Mouse (Mus musculus) liver, adult 10 weeks (tissue): ENCODE data around the gene Nfatc2. TPM values are rescaled to one million over a fixed set of nuclear protein-coding genes. Genes with fewer than 3 reads are reported as not detected.

Experiments
- polyA plus RNA-seq: library from polyadenylated mRNA; stranded (reverse); fragments of 350-450 nt; fragmentation: Illumina TruSeq; extraction: RNeasy Lipid Tissue Mini Kit (QIAGEN cat#74804); gene quantifications from one replicate; pipeline ENCODE4 v1.2.3, GENCODE M21; 2014; ENCODE audit warnings: low read depth, low replicate concordance

Gene Nfatc2
- 0.05 TPM for polyA plus RNA-seq

DNA sequence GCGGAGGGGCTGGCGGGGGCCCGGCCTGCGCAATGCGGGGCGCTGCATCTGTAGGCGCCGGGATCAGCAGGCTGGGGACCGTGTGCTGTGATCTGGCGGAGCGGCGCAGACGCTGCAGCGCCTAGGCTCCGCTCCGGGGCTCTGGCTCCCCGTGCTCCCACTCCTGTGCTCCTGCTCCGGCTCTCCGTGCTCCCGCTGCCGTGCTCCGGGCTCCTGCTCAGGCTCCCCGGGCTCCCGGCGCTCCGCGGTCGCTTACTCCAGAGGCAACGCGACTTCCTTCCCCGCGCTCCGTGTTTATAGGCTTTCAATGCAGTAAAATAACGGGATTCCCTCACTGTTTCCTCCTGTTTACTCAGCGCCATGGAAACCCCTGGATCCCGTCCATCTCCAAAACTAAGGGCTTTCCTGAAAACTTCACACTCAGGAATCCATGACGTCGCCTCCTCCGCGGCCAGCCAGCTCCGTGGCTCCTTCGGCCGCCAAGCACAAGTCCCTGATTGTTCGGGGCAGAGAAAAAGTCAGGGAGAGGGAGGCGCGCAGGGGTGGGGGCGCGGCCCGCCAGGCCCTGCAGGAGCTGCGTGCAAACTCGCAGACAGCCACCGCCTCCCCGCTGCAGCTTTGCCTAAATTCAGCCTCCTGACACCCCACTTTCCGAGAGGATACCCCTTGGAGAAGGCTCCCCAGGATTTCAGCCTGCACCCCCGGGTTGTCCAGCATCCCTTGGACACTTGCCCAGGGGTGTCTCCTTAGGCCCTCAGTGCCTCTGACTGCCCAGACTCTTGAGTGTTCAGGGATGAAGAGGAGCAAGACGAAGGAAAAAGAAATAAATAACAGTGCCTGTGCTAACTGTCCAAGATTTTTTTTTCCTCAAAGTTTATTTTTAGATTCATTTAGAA, at the start of gene Nfatc2:
Gene Nfatc2 (minus strand): TSS at position 167 of the 896 bp plus-strand sequence.

Other genes with a start within 250 kb of the Nfatc2 start
- gene Atp9a, start 140.8 kb upstream of the Nfatc2 start, polyA plus RNA-seq = 3.8 TPM
- gene Sall4, start 166.3 kb upstream of the Nfatc2 start, polyA plus RNA-seq = not detected